Mouse (Mus musculus) embryonic facial prominence, embryonic 14.5 days (tissue): Measurements from ENCODE around the gene Ccnj. TPM values are rescaled to one million over a fixed set of nuclear protein-coding genes. Genes with fewer than 3 reads are reported as not detected.

Experiments
- ATAC-seq: fragments of 200-750 bp; cut with Nextera tagmentation; 2 replicates; pipeline ENCODE4 v1.8.0; 2017; ENCODE audit warnings: low read depth, moderate number of reproducible peaks, moderate TSS enrichment
- DNase-seq: peaks from one replicate; pipeline ENCODE4 v3.0.0-alpha.2; 2015; ENCODE audit warnings: low spot score
- H3K27ac ChIP-seq: fragments of 300-500 bp; sonication (generic); replicated peaks from 2 replicates; pipeline ENCODE4 v1.5.1; 2014; ENCODE audit warnings: low read depth, mild to moderate bottlenecking, low read length, moderate library complexity
- H3K27me3 ChIP-seq: fragments of 300-500 bp; sonication (generic); replicated peaks from 2 replicates; pipeline ENCODE4 v1.6.1; 2014; ENCODE audit warnings: low read length; ENCODE audit not compliant: control insufficient read depth, insufficient read depth
- H3K36me3 ChIP-seq: fragments of 300-500 bp; sonication (generic); 2 replicates; pipeline ENCODE4 v1.6.1; 2014; ENCODE audit warnings: low read length, mixed read lengths; ENCODE audit not compliant: control insufficient read depth, insufficient read depth
- H3K4me1 ChIP-seq: fragments of 300-500 bp; sonication (generic); 2 replicates; pipeline ENCODE4 v1.6.1; 2014; ENCODE audit warnings: antibody characterized with exemption, low read length; ENCODE audit not compliant: control insufficient read depth, insufficient read depth
- H3K4me2 ChIP-seq: fragments of 300-500 bp; sonication (generic); 2 replicates; pipeline ENCODE4 v1.6.1; 2014; ENCODE audit warnings: low read depth, mild to moderate bottlenecking, low read length, moderate library complexity, mixed read lengths
- H3K4me3 ChIP-seq: fragments of 300-500 bp; sonication (generic); 2 replicates; pipeline ENCODE4 v1.5.1; 2014; ENCODE audit warnings: low read depth, mild to moderate bottlenecking, low read length
- H3K9ac ChIP-seq: fragments of 300-500 bp; sonication (generic); 2 replicates; pipeline ENCODE4 v1.6.1; 2014; ENCODE audit warnings: low read depth, mild to moderate bottlenecking, low read length, moderate library complexity, mixed read lengths
- H3K9me3 ChIP-seq: fragments of 300-500 bp; sonication (generic); 2 replicates; pipeline ENCODE4 v1.6.1; 2016; ENCODE audit warnings: low read length; ENCODE audit not compliant: control insufficient read depth
- WGBS: fragments of 180-500 bp; shearing (Covaris S2); extraction: QIAGEN DNeasy Blood & Tissue Kit; methylation state at CpG from one replicate; pipeline ENCODE4 v1.1.7; 2014; 5-methylcytosine and 5-hydroxymethylcytosine counted together
- polyA plus RNA-seq: library from polyadenylated mRNA; unstranded; fragments of >200 nt; fragmentation: Nextera tagmentation; extraction: Ambion mirVana; gene quantifications from 2 replicates; pipeline ENCODE4 v1.2.1, GENCODE M21; 2014

The Ccnj gene
- polyA plus RNA-seq, 1 experiment from 2014 or later, result 7.8 TPM

GRCm38 (mm10) chr19:40832361-40832760 is 1.3 kb downstream of the Ccnj start:
- H3K36me3 ChIP-seq, result peaks cover 12% of the 10 kb centered on the region
- H3K27me3 ChIP-seq, result no peaks in the 10 kb centered on the region
- peak overlapping the region; percentile 74 for H3K4me3 ChIP-seq
- H3K4me1 ChIP-seq, result peaks cover 19% of the 10 kb centered on the region
- H3K9ac ChIP-seq, result peak overlapping the region; percentile 97
- ATAC-seq (no peak), DNase-seq (no peak)
- H3K9me3 ChIP-seq, result no peaks in the 10 kb centered on the region
- H3K27ac ChIP-seq, result no peak overlapping the region; the same call in 1 of the 2 replicates
- WGBS, result 24% methylated on average over 5 of the region's 5 CpGs
- peak overlapping the region; percentile 72 for H3K4me2 ChIP-seq

- peaks cover 19% of the 10 kb centered on the region for H3K4me1 ChIP-seq
- H3K9ac ChIP-seq, result no peak overlapping the region
- H3K27me3 ChIP-seq, result no peaks in the 10 kb centered on the region
- ATAC-seq, result no peak
- no peaks in the 10 kb centered on the region for H3K9me3 ChIP-seq
- no peak overlapping the region for H3K4me2 ChIP-seq
- 90% methylated on average over 6 of the region's 6 CpGs for WGBS
- peaks cover 32% of the 10 kb centered on the region for H3K36me3 ChIP-seq
- DNase-seq, result no peak
- no peak overlapping the region for H3K27ac ChIP-seq
- H3K4me3 ChIP-seq, result no peak overlapping the region
Measured at GRCm38 (mm10) chr19:40834436-40834835, 3.4 kb downstream of the Ccnj start.

GRCm38 (mm10) chr19:40838205-40838604 is 7.1 kb downstream of the Ccnj start:
- Histone ChIP-seq H3K4me2 (no peak overlapping the region), H3K4me1 (peaks cover 3% of the 10 kb centered on the region), H3K9ac (no peak overlapping the region), H3K36me3 (peaks cover 62% of the 10 kb centered on the region), H3K4me3 (no peak overlapping the region), H3K27me3 (no peaks in the 10 kb centered on the region), H3K27ac (no peak overlapping the region), H3K9me3 (no peaks in the 10 kb centered on the region)
- 94% methylated on average over 7 of the region's 7 CpGs for WGBS
- DNase-seq (no peak), ATAC-seq (no peak)

- Histone ChIP-seq H3K4me3 (no peak overlapping the region), H3K4me1 (no peaks in the 10 kb centered on the region), H3K9ac (no peak overlapping the region), H3K27me3 (no peaks in the 10 kb centered on the region), H3K36me3 (peaks cover 80% of the 10 kb centered on the region), H3K9me3 (no peaks in the 10 kb centered on the region), H3K4me2 (no peak overlapping the region), H3K27ac (no peak overlapping the region)
- 77% methylated on average over 6 of the region's 6 CpGs for WGBS
- DNase-seq (no peak), ATAC-seq (no peak)
Measured at GRCm38 (mm10) chr19:40840303-40840702, 9.2 kb downstream of the Ccnj start.

GRCm38 (mm10) chr19:40841083-40841482 is 10.0 kb downstream of the Ccnj start:
- no peaks in the 10 kb centered on the region for H3K27me3 ChIP-seq
- no peak overlapping the region for H3K9ac ChIP-seq
- no peak for DNase-seq
- H3K4me1 ChIP-seq, result no peaks in the 10 kb centered on the region
- H3K4me3 ChIP-seq, result no peak overlapping the region
- H3K36me3 ChIP-seq, result peaks cover 84% of the 10 kb centered on the region
- no peak for ATAC-seq
- no peak overlapping the region for H3K4me2 ChIP-seq
- H3K9me3 ChIP-seq, result no peaks in the 10 kb centered on the region
- WGBS, result 88% methylated on average over 6 of the region's 6 CpGs
- no peak overlapping the region for H3K27ac ChIP-seq

GRCm38 (mm10) chr19:40841593-40841992 is 10.5 kb downstream of the Ccnj start:
- Histone ChIP-seq H3K9ac (no peak overlapping the region), H3K27ac (no peak overlapping the region), H3K4me1 (no peaks in the 10 kb centered on the region), H3K4me3 (no peak overlapping the region), H3K4me2 (no peak overlapping the region), H3K27me3 (no peaks in the 10 kb centered on the region), H3K9me3 (no peaks in the 10 kb centered on the region), H3K36me3 (peaks cover 87% of the 10 kb centered on the region)
- 89% methylated on average over 13 of the region's 13 CpGs for WGBS
- no peak for DNase-seq
- ATAC-seq, result no peak

- 91% methylated on average over 13 of the region's 13 CpGs for WGBS
- no peak for ATAC-seq
Measured at GRCm38 (mm10) chr19:40844731-40845130, 13.7 kb downstream of the Ccnj start.

GRCm38 (mm10) chr19:40849391-40849790 is 18.3 kb downstream of the Ccnj start:
- peaks cover 56% of the 10 kb centered on the region for H3K36me3 ChIP-seq
- H3K4me3 ChIP-seq, result no peak overlapping the region
- H3K9me3 ChIP-seq, result no peaks in the 10 kb centered on the region
- no peak overlapping the region for H3K4me2 ChIP-seq
- ATAC-seq, result no peak
- H3K4me1 ChIP-seq, result no peaks in the 10 kb centered on the region
- no peaks in the 10 kb centered on the region for H3K27me3 ChIP-seq
- 87% methylated on average over 12 of the region's 12 CpGs for WGBS
- no peak overlapping the region for H3K27ac ChIP-seq
- H3K9ac ChIP-seq, result no peak overlapping the region
- no peak for DNase-seq

More at GRCm38 (mm10) chr19:40844731-40845130, 13.7 kb downstream of the Ccnj start:
- Histone ChIP-seq H3K36me3 (peaks cover 87% of the 10 kb centered on the region), H3K4me1 (no peaks in the 10 kb centered on the region), H3K4me3 (no peak overlapping the region), H3K27me3 (no peaks in the 10 kb centered on the region), H3K9me3 (no peaks in the 10 kb centered on the region), H3K4me2 (no peak overlapping the region), H3K27ac (no peak overlapping the region), H3K9ac (no peak overlapping the region)
- no peak for DNase-seq

GRCm38 (mm10) chr19:40859555-40859954 is 28.5 kb downstream of the Ccnj start:
- no peaks in the 10 kb centered on the region for H3K9me3 ChIP-seq
- 0 out of 2 replicates have a peak, but pooled peaks cover 3% of the 10 kb centered on the region for H3K27me3 ChIP-seq
- no peak overlapping the region for H3K27ac ChIP-seq
- H3K4me1 ChIP-seq, result no peaks in the 10 kb centered on the region
- ATAC-seq (no peak), DNase-seq (peak; percentile 9)
- no peaks in the 10 kb centered on the region for H3K36me3 ChIP-seq
- H3K4me2 ChIP-seq, result no peak overlapping the region
- 69% methylated on average over 4 of the region's 4 CpGs for WGBS
- no peak overlapping the region for H3K4me3 ChIP-seq
- no peak overlapping the region for H3K9ac ChIP-seq
